Mouse (Mus musculus) heart, embryonic 11.5 days (tissue): ENCODE data around the gene Tnfrsf22. TPM values are rescaled to one million over a fixed set of nuclear protein-coding genes. Genes with fewer than 3 reads are reported as not detected.

Experiments
- ATAC-seq: fragments of 200-750 bp; cut with Nextera tagmentation; replicated peaks from 2 replicates; pipeline ENCODE4 v1.8.0; 2017; ENCODE audit warnings: moderate library complexity; ENCODE audit not compliant: insufficient number of reproducible peaks, low FRiP score, low TSS enrichment
- H3K27ac ChIP-seq: fragments of 300-500 bp; sonication (generic); 2 replicates; pipeline ENCODE4 v1.5.1; 2014; ENCODE audit warnings: mild to moderate bottlenecking, low read depth, low read length
- H3K27me3 ChIP-seq: fragments of 300-500 bp; sonication (generic); 2 replicates; pipeline ENCODE4 v1.6.1; 2014; ENCODE audit warnings: mild to moderate bottlenecking, low read length, mixed read lengths; ENCODE audit not compliant: control insufficient read depth, insufficient read depth
- H3K36me3 ChIP-seq: fragments of 300-500 bp; sonication (generic); 2 replicates; pipeline ENCODE4 v1.6.1; 2014; ENCODE audit warnings: mild to moderate bottlenecking, low read length, moderate library complexity, mixed read lengths; ENCODE audit not compliant: control insufficient read depth, insufficient read depth
- H3K4me1 ChIP-seq: fragments of 300-500 bp; sonication (generic); 2 replicates; pipeline ENCODE4 v1.6.1; 2014; ENCODE audit warnings: low read length; ENCODE audit not compliant: control insufficient read depth, insufficient read depth
- H3K4me2 ChIP-seq: fragments of 300-500 bp; sonication (generic); 2 replicates; pipeline ENCODE4 v1.6.1; 2014; ENCODE audit warnings: mild to moderate bottlenecking, moderate library complexity
- H3K4me3 ChIP-seq: fragments of 300-500 bp; sonication (generic); 2 replicates; pipeline ENCODE4 v1.5.1; 2014; ENCODE audit warnings: low read depth, low read length
- H3K9ac ChIP-seq: fragments of 300-500 bp; sonication (generic); 2 replicates; pipeline ENCODE4 v1.6.1; 2014; ENCODE audit warnings: mild to moderate bottlenecking, low read depth, low read length, moderate library complexity
- H3K9me3 ChIP-seq: fragments of 300-500 bp; sonication (generic); replicated peaks from 2 replicates; pipeline ENCODE4 v1.6.1; 2016; ENCODE audit warnings: low read length; ENCODE audit not compliant: control insufficient read depth
- WGBS: fragments of 180-500 bp; shearing (Covaris S2); extraction: QIAGEN DNeasy Blood & Tissue Kit; methylation state at CpG from one replicate; pipeline ENCODE4 v1.1.7; 2014; ENCODE audit not compliant: insufficient replicate concordance; 5-methylcytosine and 5-hydroxymethylcytosine counted together
- polyA plus RNA-seq: library from polyadenylated mRNA; unstranded; fragments of >200 nt; fragmentation: Nextera tagmentation; extraction: Ambion mirVana; gene quantifications from 2 replicates; pipeline ENCODE4 v1.2.1, GENCODE M21; 2014

The Tnfrsf22 gene
- 4.7 and 5.0 TPM in 2 replicates for polyA plus RNA-seq

GRCm38 (mm10) chr7:143649034-143649768 lies at the start of gene Tnfrsf22:
Tnfrsf22 (minus strand) TSS chr7:143649661.
- Histone ChIP-seq H3K4me3 (peak within 1 kb of the TSS; percentile 69), H3K27ac (no peak within 1 kb of the TSS), H3K27me3 (no peaks in the 10 kb centered on the region), H3K4me2 (peak within 1 kb of the TSS; percentile 95), H3K36me3 (no peaks in the 10 kb centered on the region), H3K9me3 (no peaks in the 10 kb centered on the region), H3K9ac (peak within 1 kb of the TSS; percentile 63), H3K4me1 (no peaks in the 10 kb centered on the region)
- 4% methylated on average over 39 of the region's 39 CpGs for WGBS
- peak; percentile 84; the same call in 1 of the 2 replicates for ATAC-seq

- peaks cover 28% of the 10 kb centered on the region for H3K36me3 ChIP-seq
- no peak for ATAC-seq
- H3K4me2 ChIP-seq = no peak overlapping the region
Observed at GRCm38 (mm10) chr7:143696140-143696539, 46.7 kb upstream of the Tnfrsf22 start.

GRCm38 (mm10) chr7:143694550-143694949 lies 45.1 kb upstream of the Tnfrsf22 start:
- Histone ChIP-seq H3K36me3 (peaks cover 30% of the 10 kb centered on the region), H3K4me2 (no peak overlapping the region)

More at GRCm38 (mm10) chr7:143696140-143696539, 46.7 kb upstream of the Tnfrsf22 start:
- Histone ChIP-seq H3K4me1 (peaks cover 3% of the 10 kb centered on the region; the same call in 1 of the 2 replicates), H3K27ac (no peak overlapping the region), H3K9ac (no peak overlapping the region), H3K4me3 (no peak overlapping the region), H3K27me3 (no peaks in the 10 kb centered on the region), H3K9me3 (no peaks in the 10 kb centered on the region)
- 54% methylated on average over 2 of the region's 2 CpGs for WGBS

GRCm38 (mm10) chr7:143692746-143693510 lies 43.5 kb upstream of the Tnfrsf22 start:
- Histone ChIP-seq H3K4me3 (no peak overlapping the region), H3K9ac (no peak overlapping the region), H3K36me3 (peaks cover 30% of the 10 kb centered on the region; the same call in 1 of the 2 replicates), H3K4me2 (no peak overlapping the region), H3K27me3 (no peaks in the 10 kb centered on the region), H3K4me1 (peaks cover 7% of the 10 kb centered on the region; the same call in 1 of the 2 replicates), H3K27ac (no peak overlapping the region), H3K9me3 (no peaks in the 10 kb centered on the region)
- no peak for ATAC-seq
- 84% methylated on average over 12 of the region's 12 CpGs for WGBS

More at GRCm38 (mm10) chr7:143694550-143694949, 45.1 kb upstream of the Tnfrsf22 start:
- Histone ChIP-seq H3K9ac (no peak overlapping the region), H3K27ac (no peak overlapping the region), H3K27me3 (no peaks in the 10 kb centered on the region), H3K4me1 (peaks cover 7% of the 10 kb centered on the region; the same call in 1 of the 2 replicates), H3K9me3 (no peaks in the 10 kb centered on the region), H3K4me3 (no peak overlapping the region)
- no peak for ATAC-seq
- WGBS = 79% methylated on average over 7 of the region's 7 CpGs

GRCm38 (mm10) chr7:143691909-143692308 lies 42.4 kb upstream of the Tnfrsf22 start:
- Histone ChIP-seq H3K4me1 (peaks cover 7% of the 10 kb centered on the region; the same call in 1 of the 2 replicates), H3K4me2 (no peak overlapping the region), H3K9me3 (no peaks in the 10 kb centered on the region), H3K27ac (no peak overlapping the region), H3K36me3 (peaks cover 30% of the 10 kb centered on the region; the same call in 1 of the 2 replicates), H3K4me3 (no peak overlapping the region), H3K27me3 (no peaks in the 10 kb centered on the region), H3K9ac (no peak overlapping the region)
- ATAC-seq = no peak
- WGBS = 96% methylated on average over 4 of the region's 4 CpGs

- no peaks in the 10 kb centered on the region for H3K9me3 ChIP-seq
- no peak overlapping the region for H3K27ac ChIP-seq
- peaks cover 7% of the 10 kb centered on the region; the same call in 1 of the 2 replicates for H3K4me1 ChIP-seq
- no peak for ATAC-seq
- no peak overlapping the region for H3K4me2 ChIP-seq
- H3K27me3 ChIP-seq = no peaks in the 10 kb centered on the region
- H3K36me3 ChIP-seq = peaks cover 25% of the 10 kb centered on the region; the same call in 1 of the 2 replicates
- H3K9ac ChIP-seq = no peak overlapping the region
- 78% methylated on average over 5 of the region's 5 CpGs for WGBS
- H3K4me3 ChIP-seq = no peak overlapping the region
Observed at GRCm38 (mm10) chr7:143691181-143691580, 41.7 kb upstream of the Tnfrsf22 start.

GRCm38 (mm10) chr7:143689946-143690345 lies 40.5 kb upstream of the Tnfrsf22 start:
- H3K27me3 ChIP-seq = no peaks in the 10 kb centered on the region
- H3K27ac ChIP-seq = no peak overlapping the region
- H3K4me3 ChIP-seq = no peak overlapping the region
- H3K4me2 ChIP-seq = no peak overlapping the region
- WGBS = 58% methylated on average over 4 of the region's 4 CpGs
- H3K36me3 ChIP-seq = peaks cover 19% of the 10 kb centered on the region; the same call in 1 of the 2 replicates
- H3K9ac ChIP-seq = no peak overlapping the region
- no peaks in the 10 kb centered on the region for H3K9me3 ChIP-seq
- peaks cover 7% of the 10 kb centered on the region; the same call in 1 of the 2 replicates for H3K4me1 ChIP-seq
- ATAC-seq = no peak

- Histone ChIP-seq H3K4me2 (no peak overlapping the region), H3K9ac (no peak overlapping the region), H3K4me3 (no peak overlapping the region), H3K27me3 (no peaks in the 10 kb centered on the region), H3K27ac (no peak overlapping the region), H3K4me1 (peaks cover 7% of the 10 kb centered on the region; the same call in 1 of the 2 replicates), H3K9me3 (no peaks in the 10 kb centered on the region), H3K36me3 (peaks cover 19% of the 10 kb centered on the region; the same call in 1 of the 2 replicates)
- 76% methylated on average over 7 of the region's 7 CpGs for whole genome bisulfite sequencing
- ATAC-seq = no peak
Observed at GRCm38 (mm10) chr7:143689481-143689880, 40.0 kb upstream of the Tnfrsf22 start.
